Mouse (Mus musculus): Measurements from ENCODE around the gene Mau2. TPM values are rescaled to one million over a fixed set of nuclear protein-coding genes. Genes with fewer than 3 reads are reported as not detected.
A peak's percentile ranks its signal among the peaks of the same experiment; 100 is the strongest.
"Not testable (repeated sequence)": the region's sequence is repeated elsewhere in the genome, so short reads cannot be mapped to it uniquely, and the experiment has no call there.

Gene Mau2
- polyA plus RNA-seq, 1 experiment from 2014 or later: 23.0 TPM

GRCm38 (mm10) chr8:69996589-69997285 lies 45.8 kb downstream of the Mau2 start:
- ATAC-seq (ENCODE audit: insufficient read depth): no peak
- Histone ChIP-seq H3K4me2 (peak overlapping the region; percentile 96), H3K4me1 (replicated peaks) (peaks cover 46% of the 10 kb centered on the region), H3K9me3 (replicated peaks) (no peaks in the 10 kb centered on the region), H3K27ac (replicated peaks) (peak overlapping the region; percentile 96), H3K4me3 (replicated peaks) (peak overlapping the region; percentile 68), H3K36me3 (replicated peaks) (peaks cover 10% of the 10 kb centered on the region), H3K27me3 (no peaks in the 10 kb centered on the region), H3K9ac (peak overlapping the region; percentile 87)
- 5% methylated on average over 35 of the region's 35 CpGs for WGBS (ENCODE audit: insufficient replicate concordance)

- Histone ChIP-seq H3K4me1 (replicated peaks) (peaks cover 44% of the 10 kb centered on the region), H3K9me3 (replicated peaks) (no peaks in the 10 kb centered on the region), H3K4me2 (peak within 1 kb of the TSS; percentile 96), H3K27me3 (no peaks in the 10 kb centered on the region), H3K9ac (peak within 1 kb of the TSS; percentile 92), H3K27ac (replicated peaks) (peak within 1 kb of the TSS; percentile 96), H3K36me3 (replicated peaks) (peaks cover 14% of the 10 kb centered on the region), H3K4me3 (replicated peaks) (peak within 1 kb of the TSS; percentile 86)
- WGBS (ENCODE audit: insufficient replicate concordance): under 1% methylated on average over 87 of the region's 87 CpGs
- peak; percentile 96 for ATAC-seq (ENCODE audit: insufficient read depth)
Observed at GRCm38 (mm10) chr8:69995776-69996588, 46.6 kb downstream of the Mau2 start, which contains the start of gene Gatad2a. Gatad2a (minus strand) TSS chr8:69996384.

- WGBS (ENCODE audit: insufficient replicate concordance): 0% methylated on average over 7 of the region's 7 CpGs
- H3K9me3 ChIP-seq (replicated peaks): no peaks in the 10 kb centered on the region
- H3K4me1 ChIP-seq (replicated peaks): peaks cover 44% of the 10 kb centered on the region
- peak overlapping the region; percentile 96 for H3K27ac ChIP-seq (replicated peaks)
- peak overlapping the region; percentile 86 for H3K4me3 ChIP-seq (replicated peaks)
- H3K27me3 ChIP-seq: no peaks in the 10 kb centered on the region
- H3K9ac ChIP-seq: peak overlapping the region; percentile 92
- H3K4me2 ChIP-seq: peak overlapping the region; percentile 91
- H3K36me3 ChIP-seq (replicated peaks): peaks cover 14% of the 10 kb centered on the region
- ATAC-seq (ENCODE audit: insufficient read depth): no peak
Observed at GRCm38 (mm10) chr8:69995422-69995775, 47.1 kb downstream of the Mau2 start.

- H3K27ac ChIP-seq (replicated peaks); H3K27me3 ChIP-seq; H3K4me3 ChIP-seq (replicated peaks); H3K9me3 ChIP-seq (replicated peaks); ATAC-seq (ENCODE audit: insufficient read depth); H3K9ac ChIP-seq; H3K4me2 ChIP-seq: not testable (repeated sequence)
- WGBS (ENCODE audit: insufficient replicate concordance): 82% methylated on average over 7 of the region's 7 CpGs
- Histone ChIP-seq H3K36me3 (replicated peaks) (peaks cover 14% of the 10 kb centered on the region), H3K4me1 (replicated peaks) (peaks cover 32% of the 10 kb centered on the region)
Observed at GRCm38 (mm10) chr8:69988936-69989335, 53.6 kb downstream of the Mau2 start.

- Histone ChIP-seq H3K4me3 (replicated peaks) (no peak overlapping the region), H3K9ac (no peak overlapping the region), H3K27me3 (no peaks in the 10 kb centered on the region), H3K9me3 (replicated peaks) (no peaks in the 10 kb centered on the region), H3K27ac (replicated peaks) (no peak overlapping the region), H3K4me1 (replicated peaks) (peaks cover 21% of the 10 kb centered on the region), H3K36me3 (replicated peaks) (peaks cover 12% of the 10 kb centered on the region), H3K4me2 (no peak overlapping the region)
- ATAC-seq (ENCODE audit: insufficient read depth): no peak
Observed at GRCm38 (mm10) chr8:69987744-69988143, 54.8 kb downstream of the Mau2 start.

- Histone ChIP-seq H3K9ac (no peak overlapping the region), H3K9me3 (replicated peaks) (no peaks in the 10 kb centered on the region), H3K4me3 (replicated peaks) (no peak overlapping the region), H3K36me3 (replicated peaks) (no peaks in the 10 kb centered on the region), H3K4me1 (replicated peaks) (peaks cover 17% of the 10 kb centered on the region), H3K4me2 (no peak overlapping the region), H3K27ac (replicated peaks) (no peak overlapping the region), H3K27me3 (no peaks in the 10 kb centered on the region)
- ATAC-seq (ENCODE audit: insufficient read depth): no peak
- 66% methylated on average over 2 of the region's 2 CpGs for WGBS (ENCODE audit: insufficient replicate concordance)
Observed at GRCm38 (mm10) chr8:69984876-69985553, 57.5 kb downstream of the Mau2 start.

- Histone ChIP-seq H3K9ac (no peak overlapping the region; the same call in 1 of the 2 replicates), H3K9me3 (replicated peaks) (no peaks in the 10 kb centered on the region), H3K4me1 (replicated peaks) (peaks cover 37% of the 10 kb centered on the region), H3K36me3 (replicated peaks) (no peaks in the 10 kb centered on the region), H3K27ac (replicated peaks) (no peak overlapping the region), H3K4me2 (no peak overlapping the region), H3K4me3 (replicated peaks) (no peak overlapping the region), H3K27me3 (no peaks in the 10 kb centered on the region)
- 82% methylated on average over 4 of the region's 4 CpGs for WGBS (ENCODE audit: insufficient replicate concordance)
- ATAC-seq (ENCODE audit: insufficient read depth): no peak
Observed at GRCm38 (mm10) chr8:69978456-69978855, 64.1 kb downstream of the Mau2 start.

- no peaks in the 10 kb centered on the region for H3K36me3 ChIP-seq (replicated peaks)
- peak overlapping the region; percentile 98 for H3K4me3 ChIP-seq (replicated peaks)
- no peaks in the 10 kb centered on the region for H3K27me3 ChIP-seq
- peak overlapping the region; percentile 98 for H3K9ac ChIP-seq
- peak overlapping the region; percentile 92 for H3K27ac ChIP-seq (replicated peaks)
- 41% methylated on average over 5 of the region's 5 CpGs for WGBS (ENCODE audit: insufficient replicate concordance)
- peak overlapping the region; percentile 95 for H3K4me2 ChIP-seq
- peaks cover 68% of the 10 kb centered on the region for H3K4me1 ChIP-seq (replicated peaks)
- no peak for ATAC-seq (ENCODE audit: insufficient read depth)
- no peaks in the 10 kb centered on the region for H3K9me3 ChIP-seq (replicated peaks)
Observed at GRCm38 (mm10) chr8:69974806-69975205, 67.7 kb downstream of the Mau2 start.

- H3K27ac ChIP-seq (replicated peaks): peak overlapping the region; percentile 92
- H3K4me1 ChIP-seq (replicated peaks): peaks cover 73% of the 10 kb centered on the region
Observed at GRCm38 (mm10) chr8:69974194-69974614, 68.3 kb downstream of the Mau2 start.

GRCm38 (mm10) chr8:69973442-69974161 lies 68.9 kb downstream of the Mau2 start:
- 0% methylated on average over 68 of the region's 68 CpGs for WGBS (ENCODE audit: insufficient replicate concordance)
- Histone ChIP-seq H3K36me3 (replicated peaks) (no peaks in the 10 kb centered on the region), H3K27me3 (no peaks in the 10 kb centered on the region), H3K4me2 (peak overlapping the region; percentile 95), H3K4me1 (replicated peaks) (peaks cover 71% of the 10 kb centered on the region), H3K27ac (replicated peaks) (peak overlapping the region; percentile 92), H3K4me3 (replicated peaks) (peak overlapping the region; percentile 98), H3K9me3 (replicated peaks) (no peaks in the 10 kb centered on the region), H3K9ac (peak overlapping the region; percentile 98)
- ATAC-seq (ENCODE audit: insufficient read depth): peak; percentile 1

More at GRCm38 (mm10) chr8:69974194-69974614, 68.3 kb downstream of the Mau2 start:
- H3K27me3 ChIP-seq: no peaks in the 10 kb centered on the region
- H3K36me3 ChIP-seq (replicated peaks): no peaks in the 10 kb centered on the region
- peak overlapping the region; percentile 98 for H3K4me3 ChIP-seq (replicated peaks)
- peak overlapping the region; percentile 98 for H3K9ac ChIP-seq
- peak; percentile 97 for ATAC-seq (ENCODE audit: insufficient read depth)
- H3K4me2 ChIP-seq: peak overlapping the region; percentile 95
- H3K9me3 ChIP-seq (replicated peaks): no peaks in the 10 kb centered on the region
- under 1% methylated on average over 50 of the region's 50 CpGs for WGBS (ENCODE audit: insufficient replicate concordance)

All from liver, embryonic 15.5 days (tissue).